Mouse (Mus musculus): ENCODE measurements around the gene Gk5.
"Not testable (repeated sequence)": the region's sequence is repeated elsewhere in the genome, so short reads cannot be mapped to it uniquely, and the experiment has no call there.

The Gk5 gene

GRCm38 (mm10) chr9:96118861-96119772 is at the start of gene Gk5:
Gk5 (plus strand) TSS chr9:96119362.
- DNase-seq (ENCODE audit: low read depth, low spot score): peak; percentile 97

GRCm38 (mm10) chr9:96078752-96079315 is 40.3 kb upstream of the Gk5 start:
- DNase-seq (ENCODE audit: low read depth, low spot score): no peak

- no peak for DNase-seq (ENCODE audit: low read depth, low spot score)
Observed at GRCm38 (mm10) chr9:96085293-96085692, 33.9 kb upstream of the Gk5 start.

GRCm38 (mm10) chr9:96087671-96088070 is 31.5 kb upstream of the Gk5 start:
- DNase-seq (ENCODE audit: low read depth, low spot score): no peak

GRCm38 (mm10) chr9:96088456-96088855 is 30.7 kb upstream of the Gk5 start:
- not testable (repeated sequence) for DNase-seq (ENCODE audit: low read depth, low spot score)

- DNase-seq (ENCODE audit: low read depth, low spot score): not testable (repeated sequence)
Observed at GRCm38 (mm10) chr9:96092637-96093036, 26.5 kb upstream of the Gk5 start.

GRCm38 (mm10) chr9:96093221-96093620 is 25.9 kb upstream of the Gk5 start:
- DNase-seq (ENCODE audit: low read depth, low spot score): no peak

- no peak for DNase-seq (ENCODE audit: low read depth, low spot score)
Observed at GRCm38 (mm10) chr9:96094341-96094740, 24.8 kb upstream of the Gk5 start.

- no peak for DNase-seq (ENCODE audit: low read depth, low spot score)
Observed at GRCm38 (mm10) chr9:96095192-96095591, 24.0 kb upstream of the Gk5 start.

- DNase-seq (ENCODE audit: low read depth, low spot score): no peak
Observed at GRCm38 (mm10) chr9:96102846-96103245, 16.3 kb upstream of the Gk5 start.

GRCm38 (mm10) chr9:96112879-96113361 is 6.2 kb upstream of the Gk5 start:
- DNase-seq (ENCODE audit: low read depth, low spot score): no peak

- no peak for DNase-seq (ENCODE audit: low read depth, low spot score)
Observed at GRCm38 (mm10) chr9:96116801-96117200, 2.4 kb upstream of the Gk5 start.

- no peak for DNase-seq (ENCODE audit: low read depth, low spot score)
Observed at GRCm38 (mm10) chr9:96118216-96118615, 946 bp upstream of the Gk5 start.

GRCm38 (mm10) chr9:96127972-96128371 is 8.8 kb downstream of the Gk5 start:
- peak; percentile 16 for DNase-seq (ENCODE audit: low read depth, low spot score)

GRCm38 (mm10) chr9:96132956-96133603 is 13.9 kb downstream of the Gk5 start:
- no peak for DNase-seq (ENCODE audit: low read depth, low spot score)

- no peak for DNase-seq (ENCODE audit: low read depth, low spot score)
Observed at GRCm38 (mm10) chr9:96134470-96134869, 15.3 kb downstream of the Gk5 start.

GRCm38 (mm10) chr9:96134916-96135315 is 15.8 kb downstream of the Gk5 start:
- DNase-seq (ENCODE audit: low read depth, low spot score): peak; percentile 71

GRCm38 (mm10) chr9:96135461-96135860 is 16.3 kb downstream of the Gk5 start:
- peak; percentile 21 for DNase-seq (ENCODE audit: low read depth, low spot score)

GRCm38 (mm10) chr9:96138958-96139357 is 19.8 kb downstream of the Gk5 start:
- no peak for DNase-seq (ENCODE audit: low read depth, low spot score)

- DNase-seq (ENCODE audit: low read depth, low spot score): no peak
Observed at GRCm38 (mm10) chr9:96139876-96140275, 20.7 kb downstream of the Gk5 start.

GRCm38 (mm10) chr9:96140931-96141330 is 21.8 kb downstream of the Gk5 start:
- no peak for DNase-seq (ENCODE audit: low read depth, low spot score)

- DNase-seq (ENCODE audit: low read depth, low spot score): peak; percentile 24
Observed at GRCm38 (mm10) chr9:96142499-96142898, 23.3 kb downstream of the Gk5 start.
